Comparison of ENCODE assay signal across 8 mouse cellular contexts in the genomic region with DNA sequence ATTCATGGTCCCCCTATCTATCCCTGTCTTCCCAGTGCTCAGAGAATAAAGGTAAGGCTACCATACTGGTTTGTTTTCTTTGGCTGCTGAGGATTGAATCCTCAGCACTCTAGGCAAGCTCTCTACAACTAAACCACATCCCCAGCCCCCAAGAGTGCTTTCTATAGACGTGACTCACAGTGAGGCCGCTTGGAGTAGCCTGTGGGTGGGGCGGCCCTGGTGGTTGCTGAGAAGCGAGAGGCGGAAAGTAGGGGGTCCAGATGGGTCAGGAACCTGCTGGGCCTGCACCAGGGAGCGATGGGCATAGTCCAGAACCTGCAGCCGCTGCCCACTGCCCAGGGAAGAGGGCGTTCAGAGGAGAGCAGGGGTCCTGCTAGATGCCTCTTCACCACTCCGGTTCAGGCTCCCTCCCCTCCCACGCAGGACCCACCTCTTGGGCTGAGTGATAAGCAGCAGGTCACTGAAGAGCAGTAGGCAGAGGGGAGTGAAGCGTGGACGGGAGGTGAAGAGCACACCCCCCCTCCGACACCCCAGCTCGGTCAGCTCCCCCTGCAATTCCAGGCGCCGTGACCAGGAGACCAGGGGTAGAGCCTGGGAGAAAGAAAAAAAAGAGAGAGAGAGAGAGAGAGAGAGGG. TPM values are rescaled to one million over a fixed set of nuclear protein-coding genes. Genes with fewer than 3 reads are reported as not detected.
DNase-seq lines count a peak whose midpoint lies in the region; ATAC-seq lines count a peak whose summit lies in the region.

No protein-coding gene starts in this region.

- H3K36me3 ChIP-seq in neural tube, embryonic 11.5 days (ENCODE audit: control insufficient read depth, insufficient read depth, low read length) = no peaks in the 10 kb centered on the region
- H3K36me3 ChIP-seq in forebrain, embryonic 14.5 days (ENCODE audit: control insufficient read depth, insufficient read depth, low read length) = no peaks in the 10 kb centered on the region
- no peaks in the 10 kb centered on the region for H3K36me3 ChIP-seq in limb, embryonic 12.5 days
- H3K36me3 ChIP-seq in stomach, embryonic 16.5 days (ENCODE audit: control insufficient read depth, insufficient read depth, low read length) = no peaks in the 10 kb centered on the region

- ATAC-seq in neural tube, embryonic 11.5 days (ENCODE audit: insufficient read depth, low FRiP score, low TSS enrichment) = no peak
- peak; percentile 29; the same call in 1 of the 2 replicates for ATAC-seq in forebrain, embryonic 14.5 days
- no peak for ATAC-seq in limb, embryonic 12.5 days (ENCODE audit: insufficient number of reproducible peaks, insufficient read depth, low FRiP score, low TSS enrichment, low read depth)
- 0 out of 2 replicates have a peak, but pooled peaks have one; percentile 61 for ATAC-seq in stomach, embryonic 16.5 days (ENCODE audit: insufficient read depth, low FRiP score)

- peaks cover 11% of the 10 kb centered on the region; the same call in 1 of the 2 replicates for H3K27me3 ChIP-seq in neural tube, embryonic 11.5 days (ENCODE audit: control insufficient read depth, insufficient read depth, low read length)
- H3K27me3 ChIP-seq in forebrain, embryonic 14.5 days (replicated peaks; ENCODE audit: control insufficient read depth, insufficient read depth, low read length) = 0 out of 2 replicates have a peak, but pooled peaks cover 3% of the 10 kb centered on the region
- H3K27me3 ChIP-seq in limb, embryonic 12.5 days = peaks cover 49% of the 10 kb centered on the region
- H3K27me3 ChIP-seq in stomach, embryonic 16.5 days (ENCODE audit: control insufficient read depth, insufficient read depth, low read length) = peaks cover 7% of the 10 kb centered on the region

- no peak overlapping the region for H3K9ac ChIP-seq in neural tube, embryonic 11.5 days (ENCODE audit: low read length)
- peak overlapping the region; percentile 22; the same call in 1 of the 2 replicates for H3K9ac ChIP-seq in forebrain, embryonic 14.5 days (ENCODE audit: low read length)
- H3K9ac ChIP-seq in limb, embryonic 12.5 days (replicated peaks) = 0 out of 2 replicates have a peak overlapping the region, but pooled peaks have one; percentile 18
- peak overlapping the region; percentile 56 for H3K9ac ChIP-seq in stomach, embryonic 16.5 days (ENCODE audit: low read length)

- DNase-seq in neural tube, embryonic 11.5 days (ENCODE audit: low spot score) = no peak
- DNase-seq in neural tube, embryonic 10.5 days (ENCODE audit: extremely low spot score, low spot score) = no peak
- DNase-seq in forebrain, embryonic 14.5 days (ENCODE audit: low spot score) = no peak
- no peak for DNase-seq in gastrocnemius, postnatal 25 days
- no peak for DNase-seq in heart, postnatal 4 days
- DNase-seq in spleen, adult 12 weeks (ENCODE audit: low spot score) = no peak

- H3K9me3 ChIP-seq in neural tube, embryonic 11.5 days (ENCODE audit: control insufficient read depth, low read length) = no peaks in the 10 kb centered on the region
- H3K9me3 ChIP-seq in forebrain, embryonic 14.5 days (replicated peaks; ENCODE audit: control insufficient read depth, low read length) = no peaks in the 10 kb centered on the region
- H3K9me3 ChIP-seq in limb, embryonic 12.5 days = no peaks in the 10 kb centered on the region
- no peaks in the 10 kb centered on the region for H3K9me3 ChIP-seq in stomach, embryonic 16.5 days (replicated peaks; ENCODE audit: control insufficient read depth, low read length)

- H3K4me3 ChIP-seq in neural tube, embryonic 11.5 days (ENCODE audit: low read depth, low read length) = peak overlapping the region; percentile 6; the same call in 1 of the 2 replicates
- H3K4me3 ChIP-seq in forebrain, embryonic 14.5 days (ENCODE audit: low read depth, low read length) = peak overlapping the region; percentile 18
- peak overlapping the region; percentile 19 for H3K4me3 ChIP-seq in limb, embryonic 12.5 days (replicated peaks)
- peak overlapping the region; percentile 31 for H3K4me3 ChIP-seq in stomach, embryonic 16.5 days (replicated peaks; ENCODE audit: low read length)

- peak overlapping the region; percentile 29; the same call in 1 of the 2 replicates for H3K4me2 ChIP-seq in neural tube, embryonic 11.5 days (ENCODE audit: low read depth)
- peak overlapping the region; percentile 39 for H3K4me2 ChIP-seq in forebrain, embryonic 14.5 days (ENCODE audit: low read length)
- peak overlapping the region; percentile 43 for H3K4me2 ChIP-seq in limb, embryonic 12.5 days
- peak overlapping the region; percentile 46 for H3K4me2 ChIP-seq in stomach, embryonic 16.5 days (ENCODE audit: low read depth, low read length)

- no peaks in the 10 kb centered on the region for H3K4me1 ChIP-seq in neural tube, embryonic 11.5 days (ENCODE audit: control insufficient read depth, insufficient read depth, low read length)
- H3K4me1 ChIP-seq in forebrain, embryonic 14.5 days (ENCODE audit: control insufficient read depth, insufficient read depth, low read length) = no peaks in the 10 kb centered on the region
- 0 out of 2 replicates have a peak, but pooled peaks cover 6% of the 10 kb centered on the region for H3K4me1 ChIP-seq in limb, embryonic 12.5 days (replicated peaks)
- H3K4me1 ChIP-seq in stomach, embryonic 16.5 days (ENCODE audit: control insufficient read depth, insufficient read depth, low read length) = peaks cover 6% of the 10 kb centered on the region

- 9% methylated on average over 14 of the region's 16 CpGs for WGBS in neural tube, embryonic 11.5 days
- 17% methylated on average over 14 of the region's 16 CpGs for WGBS in forebrain, embryonic 14.5 days
- WGBS in limb, embryonic 12.5 days = 10% methylated on average over 16 of the region's 16 CpGs
- 15% methylated on average over 16 of the region's 16 CpGs for WGBS in stomach, embryonic 16.5 days

- H3K27ac ChIP-seq in neural tube, embryonic 11.5 days (ENCODE audit: low read depth, low read length) = no peak overlapping the region
- H3K27ac ChIP-seq in forebrain, embryonic 14.5 days (ENCODE audit: low read depth, low read length) = no peak overlapping the region; the same call in 1 of the 2 replicates
- no peak overlapping the region for H3K27ac ChIP-seq in limb, embryonic 12.5 days
- H3K27ac ChIP-seq in stomach, embryonic 16.5 days (ENCODE audit: low read length) = no peak overlapping the region; the same call in 1 of the 2 replicates

RNA-seq across cellular contexts. Expression of gene Arhgef15, which starts 10.4 kb away (rescaled TPM):
- 6.8 and 6.9 TPM in 2 replicates for polyA plus RNA-seq in neural tube, embryonic 11.5 days (2014; fragmentation: Nextera tagmentation; extraction: Ambion mirVana)
- polyA plus RNA-seq in forebrain, embryonic 14.5 days (2014; fragmentation: Nextera tagmentation; extraction: Ambion mirVana) = 5.8 and 6.3 TPM in 2 replicates
- polyA plus RNA-seq in limb, embryonic 12.5 days (2016; fragmentation: Nextera tagmentation; extraction: Ambion mirVana) = 6.1 and 7.0 TPM in 2 replicates
- 9.6 and 10.3 TPM in 2 replicates for polyA plus RNA-seq in stomach, embryonic 16.5 days (2015; fragmentation: Nextera tagmentation; extraction: Ambion mirVana)
- total RNA-seq in gastrocnemius, postnatal 25 days (2021) = 1 to 10 TPM; 8.4 to 9.6 TPM
- 10 to 100 TPM; 32.1 to 36.8 TPM for total RNA-seq in heart, postnatal 4 days (2021)

RNA-seq across cellular contexts. Expression of gene Odf4, which starts 20.0 kb away (rescaled TPM):
- not detected in 2 replicates for polyA plus RNA-seq in neural tube, embryonic 11.5 days (2014; fragmentation: Nextera tagmentation; extraction: Ambion mirVana)
- 0.23 TPM in 1 of 2 replicates, not detected in the other for polyA plus RNA-seq in forebrain, embryonic 14.5 days (2014; fragmentation: Nextera tagmentation; extraction: Ambion mirVana)
- polyA plus RNA-seq in limb, embryonic 12.5 days (2016; fragmentation: Nextera tagmentation; extraction: Ambion mirVana) = not detected in 2 replicates
- 0.30 TPM in 1 of 2 replicates, not detected in the other for polyA plus RNA-seq in stomach, embryonic 16.5 days (2015; fragmentation: Nextera tagmentation; extraction: Ambion mirVana)
- not detected for total RNA-seq in gastrocnemius, postnatal 25 days (2021)
- total RNA-seq in heart, postnatal 4 days (2021) = not detected

RNA-seq across cellular contexts. Expression of gene Slc25a35, which starts 21.0 kb away (rescaled TPM):
- polyA plus RNA-seq in neural tube, embryonic 11.5 days (2014; fragmentation: Nextera tagmentation; extraction: Ambion mirVana) = 1.4 and 2.1 TPM in 2 replicates
- polyA plus RNA-seq in forebrain, embryonic 14.5 days (2014; fragmentation: Nextera tagmentation; extraction: Ambion mirVana) = 0.75 and 1.2 TPM in 2 replicates
- 2.3 and 2.6 TPM in 2 replicates for polyA plus RNA-seq in limb, embryonic 12.5 days (2016; fragmentation: Nextera tagmentation; extraction: Ambion mirVana)
- 5.2 and 6.3 TPM in 2 replicates for polyA plus RNA-seq in stomach, embryonic 16.5 days (2015; fragmentation: Nextera tagmentation; extraction: Ambion mirVana)
- 1 to 10 TPM; 3.8 to 4.6 TPM for total RNA-seq in gastrocnemius, postnatal 25 days (2021)
- 1 to 10 TPM in 1 of 2 experiments, under 1 TPM in 1; 0.91 to 1.4 TPM for total RNA-seq in heart, postnatal 4 days (2021)

RNA-seq across cellular contexts. Expression of gene Rangrf, which starts 28.1 kb away (rescaled TPM):
- 60.4 and 62.5 TPM in 2 replicates for polyA plus RNA-seq in neural tube, embryonic 11.5 days (2014; fragmentation: Nextera tagmentation; extraction: Ambion mirVana)
- 35.2 and 43.5 TPM in 2 replicates for polyA plus RNA-seq in forebrain, embryonic 14.5 days (2014; fragmentation: Nextera tagmentation; extraction: Ambion mirVana)
- polyA plus RNA-seq in limb, embryonic 12.5 days (2016; fragmentation: Nextera tagmentation; extraction: Ambion mirVana) = 64.6 and 69.6 TPM in 2 replicates
- 46.7 and 57.6 TPM in 2 replicates for polyA plus RNA-seq in stomach, embryonic 16.5 days (2015; fragmentation: Nextera tagmentation; extraction: Ambion mirVana)
- total RNA-seq in gastrocnemius, postnatal 25 days (2021) = 10 to 100 TPM; 59.6 to 60.4 TPM
- 10 to 100 TPM; 41.0 to 44.7 TPM for total RNA-seq in heart, postnatal 4 days (2021)

RNA-seq across cellular contexts. Expression of gene Rpl26, which starts 45.5 kb away (rescaled TPM):
- polyA plus RNA-seq in neural tube, embryonic 11.5 days (2014; fragmentation: Nextera tagmentation; extraction: Ambion mirVana) = 822 and 906 TPM in 2 replicates
- 673 and 871 TPM in 2 replicates for polyA plus RNA-seq in forebrain, embryonic 14.5 days (2014; fragmentation: Nextera tagmentation; extraction: Ambion mirVana)
- 1,086 and 1,101 TPM in 2 replicates for polyA plus RNA-seq in limb, embryonic 12.5 days (2016; fragmentation: Nextera tagmentation; extraction: Ambion mirVana)
- polyA plus RNA-seq in stomach, embryonic 16.5 days (2015; fragmentation: Nextera tagmentation; extraction: Ambion mirVana) = 885 and 932 TPM in 2 replicates
- 100 to 1,000 TPM; 573 to 637 TPM for total RNA-seq in gastrocnemius, postnatal 25 days (2021)
- 100 to 1,000 TPM; 896 to 908 TPM for total RNA-seq in heart, postnatal 4 days (2021)

Comparison
In these comparisons a context has a peak if more than half of its experiments do, and no peak if none do; other contexts are left out.
1. ATAC-seq: peak in forebrain, embryonic 14.5 days (single experiment) and stomach, embryonic 16.5 days (single experiment); none in neural tube, embryonic 11.5 days (single experiment) and limb, embryonic 12.5 days (single experiment).
2. Peak in every context shown above with its lines, with median percentiles within 50 percentile points of each other: H3K4me2 ChIP-seq and H3K4me3 ChIP-seq.